Mouse (Mus musculus): ENCODE results near the gene Npm3.

- TF ChIP-seq GATA1 (IDR thresholded peaks at IDR 0.05; ENCODE audit: borderline replicate concordance, low read length) (no peak), FLI1 (IDR thresholded peaks at IDR 0.05; ENCODE audit: low read length) (no peak)
Observed at GRCm38 (mm10) chr19:45742218-45742983, 7.0 kb downstream of the Npm3 start, which contains the start of gene Fgf8.

Data from megakaryocyte, embryonic 14.5 days (primary cell).